Mouse (Mus musculus): Measurements from ENCODE around the gene Pigs.

The Pigs gene

DNA sequence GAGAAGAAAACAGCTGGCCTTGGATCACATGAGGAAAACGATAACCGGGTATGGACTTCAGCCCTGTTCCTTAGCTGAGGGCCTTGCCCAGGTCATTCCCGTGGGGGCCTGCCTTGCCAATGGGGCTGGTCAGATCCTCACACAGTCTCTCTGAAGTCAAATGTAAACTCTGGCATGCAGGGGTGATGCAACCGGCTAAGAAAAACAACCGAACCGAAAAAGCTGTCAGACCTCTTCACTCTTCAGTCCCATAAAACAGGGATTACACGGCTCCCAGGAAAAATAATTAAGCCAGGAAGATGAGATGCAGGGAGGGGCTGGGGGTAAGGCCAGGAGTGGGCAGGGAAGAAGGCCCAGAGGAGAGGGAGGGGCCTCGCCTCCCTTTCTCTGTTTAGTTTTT, 35.9 kb downstream of the Pigs start:
- no peak for DNase-seq (ENCODE audit: low spot score)

DNA sequence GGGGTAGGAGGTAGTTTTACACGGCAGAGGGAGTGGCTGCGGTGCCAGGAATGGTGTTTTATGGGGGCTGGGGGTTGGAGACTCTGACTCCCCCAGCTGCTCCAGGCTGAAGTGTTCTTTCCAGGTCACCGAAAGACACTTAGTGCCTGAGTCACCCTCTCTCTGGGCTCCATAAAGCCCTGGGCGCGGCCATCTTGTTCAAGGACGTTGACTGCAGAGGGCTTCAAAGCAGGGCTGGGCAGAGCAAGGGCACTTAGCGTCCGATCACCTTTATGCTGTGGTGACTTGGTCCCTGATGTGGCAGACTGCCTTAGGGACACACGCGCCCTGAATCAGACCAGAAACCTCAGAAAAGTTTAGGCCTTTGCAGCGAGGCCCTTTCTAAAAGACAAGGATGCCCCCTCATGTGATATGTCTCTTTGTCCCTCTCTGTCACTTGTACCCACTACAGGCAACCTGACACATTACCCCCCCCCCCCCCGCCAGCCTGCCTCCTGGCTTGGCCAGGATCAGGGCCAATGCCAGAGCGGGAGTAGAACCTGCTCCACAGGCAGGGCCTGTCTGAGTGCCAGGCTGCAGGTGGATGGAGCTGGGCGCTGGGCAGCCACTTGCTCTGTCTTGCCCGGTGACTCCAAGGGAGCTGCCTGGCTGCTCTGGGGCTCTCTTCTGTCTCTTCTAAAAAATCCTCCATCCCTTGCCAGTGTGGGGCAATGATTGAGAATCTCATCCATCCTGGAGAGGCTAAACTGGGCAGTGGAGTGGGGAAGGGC, 39.4 kb downstream of the Pigs start:
- DNase-seq (ENCODE audit: low spot score): no peak

DNA sequence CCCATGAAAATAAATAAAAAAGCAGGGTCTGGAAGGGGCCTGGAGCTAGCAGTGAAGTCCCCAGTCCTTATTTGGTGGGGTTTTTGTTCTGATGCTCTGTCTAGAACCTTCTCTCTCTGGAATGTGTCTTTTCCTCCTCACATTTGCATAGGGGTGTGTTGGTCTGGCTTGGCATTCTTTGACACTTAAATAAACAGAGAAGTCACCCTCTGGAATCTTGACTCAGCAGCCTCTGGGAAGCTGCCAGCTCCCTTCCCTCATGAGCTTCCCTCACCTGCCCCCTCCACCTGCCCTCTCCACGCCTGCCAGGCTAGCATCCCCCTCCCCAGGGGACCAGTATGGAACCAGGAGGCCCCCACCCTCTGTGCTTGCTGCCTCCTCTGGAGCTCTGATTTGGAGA, 42.2 kb downstream of the Pigs start:
- no peak for DNase-seq (ENCODE audit: low spot score)

DNA sequence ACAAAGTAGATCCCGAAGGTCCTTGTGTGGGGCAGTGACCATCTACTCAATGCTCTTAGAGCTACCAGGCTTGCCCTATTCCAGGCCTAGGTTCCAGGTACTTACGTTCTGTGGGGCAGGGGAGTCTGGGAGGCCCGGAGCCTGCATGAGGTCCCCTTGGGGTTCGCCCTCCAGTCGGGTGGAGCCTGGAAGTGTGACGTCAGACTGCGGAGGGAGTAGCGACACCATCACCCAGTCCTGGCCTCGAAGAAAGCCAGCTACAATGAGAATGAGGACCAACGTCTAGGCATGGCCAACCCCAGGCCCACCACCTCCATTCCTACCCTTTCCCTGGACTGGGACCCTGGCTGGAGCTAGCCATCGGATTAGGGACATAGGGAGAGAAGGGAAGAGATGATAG, 43.5 kb downstream of the Pigs start:
- no peak for DNase-seq (ENCODE audit: low spot score)

DNA sequence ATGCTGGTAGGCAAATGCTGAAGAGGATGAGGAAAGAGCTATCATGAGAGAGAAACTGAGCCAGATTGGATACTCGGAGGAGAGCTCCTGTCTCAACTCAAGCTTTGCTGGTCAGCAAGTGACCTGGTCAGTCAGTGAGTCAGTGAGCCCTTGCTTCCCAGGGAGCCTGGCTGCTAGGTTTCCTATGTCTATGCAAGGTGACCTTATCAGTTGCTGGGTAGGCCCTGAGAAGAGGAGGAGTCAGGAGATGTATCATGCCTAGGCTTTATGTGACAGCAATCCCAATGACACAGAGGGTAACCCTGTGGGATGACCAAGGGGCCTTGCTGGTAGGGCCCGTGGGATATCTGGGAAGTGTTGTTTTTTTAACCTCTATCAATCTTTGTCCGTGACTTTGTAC, 44.0 kb downstream of the Pigs start:
- no peak for DNase-seq (ENCODE audit: low spot score)

DNA sequence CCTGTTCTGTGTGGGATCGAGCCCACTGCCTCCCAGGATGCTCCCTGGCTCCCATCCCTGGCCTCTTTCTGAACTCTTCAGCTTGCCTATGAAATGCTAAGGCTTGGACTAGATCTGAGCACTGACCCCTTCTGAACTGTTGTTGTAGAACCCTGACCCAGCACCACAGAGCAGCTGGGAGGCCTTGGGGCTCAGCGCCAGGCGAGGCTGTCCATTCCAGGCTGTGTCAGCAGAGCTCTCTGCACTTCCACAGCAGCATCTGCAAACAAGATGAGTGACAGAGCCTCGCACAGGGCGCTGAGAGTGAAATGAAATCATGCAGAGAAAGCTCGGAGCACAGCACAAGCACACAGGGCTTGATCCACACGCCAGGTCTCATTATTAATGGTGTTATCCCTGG, 44.4 kb downstream of the Pigs start:
- no peak for DNase-seq (ENCODE audit: low spot score)

DNA sequence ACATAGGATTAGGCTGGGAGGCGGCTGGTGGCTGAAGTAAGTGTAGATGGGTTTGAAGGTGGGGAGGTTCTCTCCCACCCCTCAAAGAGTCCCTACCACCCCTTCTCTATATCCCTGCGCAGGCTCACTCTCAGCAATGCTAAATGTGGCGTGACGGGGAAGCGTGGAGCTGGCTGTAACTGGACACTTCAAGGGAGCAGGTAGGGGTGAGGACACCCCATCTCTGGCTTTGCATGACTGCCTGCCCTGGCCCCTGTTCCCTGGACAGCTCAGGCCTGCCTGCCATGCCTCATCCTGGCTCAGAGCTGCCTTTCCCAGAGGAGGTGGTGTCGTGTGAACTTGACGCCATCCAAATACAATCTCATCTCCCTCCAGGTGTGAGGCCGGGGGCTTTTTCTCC, 45.9 kb downstream of the Pigs start:
- no peak for DNase-seq (ENCODE audit: low spot score)

DNA sequence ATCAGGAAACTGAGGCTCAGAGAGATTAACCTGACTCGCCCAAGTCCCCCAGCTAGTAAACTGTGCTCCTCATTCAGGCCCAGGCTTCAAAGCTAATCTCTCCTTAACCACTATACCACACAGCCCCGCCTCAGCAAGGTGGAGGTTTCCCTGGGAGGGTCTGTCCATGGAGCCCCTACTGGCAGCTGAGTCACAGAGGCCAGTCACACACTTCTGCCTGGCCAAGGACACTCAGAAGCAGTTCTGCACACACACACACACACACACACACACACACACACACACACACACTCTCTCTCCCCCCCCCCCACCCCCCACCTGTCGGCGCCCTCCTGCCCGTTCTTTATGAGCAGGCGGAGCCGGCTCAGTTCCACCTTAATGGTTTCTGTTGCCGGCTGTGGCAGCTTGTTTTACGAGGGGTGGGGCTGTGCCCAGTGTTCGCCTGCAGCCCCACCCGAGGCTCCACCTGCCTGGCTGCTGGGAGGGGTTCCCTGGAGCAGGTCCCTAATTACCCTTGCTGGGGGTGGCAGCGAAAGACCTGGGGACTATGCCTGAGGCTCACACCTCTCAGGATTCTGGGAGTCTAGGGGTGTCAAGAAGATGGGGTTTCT, 49.4 kb downstream of the Pigs start:
- DNase-seq (ENCODE audit: low spot score): no peak

DNA sequence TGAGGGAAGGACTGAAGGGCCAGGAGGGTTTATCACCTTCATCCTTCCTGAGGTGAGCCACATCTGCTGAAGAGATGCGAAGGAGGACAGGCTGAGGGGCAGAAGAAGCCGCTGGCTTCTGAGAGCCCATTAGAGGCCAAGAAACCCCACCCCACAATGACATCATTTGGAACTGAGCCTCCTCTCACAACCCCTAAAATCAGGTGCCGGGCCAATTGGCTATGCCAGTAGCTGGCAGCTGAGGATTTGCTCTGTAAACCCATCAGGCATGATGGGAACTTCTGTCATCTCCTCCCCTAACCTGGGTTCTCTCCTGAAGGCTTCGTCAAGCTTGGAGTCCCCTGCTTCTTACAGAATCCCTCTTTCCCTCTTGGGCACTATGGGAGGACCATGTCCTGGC, 52.1 kb downstream of the Pigs start:
- no peak for DNase-seq (ENCODE audit: low spot score)

DNA sequence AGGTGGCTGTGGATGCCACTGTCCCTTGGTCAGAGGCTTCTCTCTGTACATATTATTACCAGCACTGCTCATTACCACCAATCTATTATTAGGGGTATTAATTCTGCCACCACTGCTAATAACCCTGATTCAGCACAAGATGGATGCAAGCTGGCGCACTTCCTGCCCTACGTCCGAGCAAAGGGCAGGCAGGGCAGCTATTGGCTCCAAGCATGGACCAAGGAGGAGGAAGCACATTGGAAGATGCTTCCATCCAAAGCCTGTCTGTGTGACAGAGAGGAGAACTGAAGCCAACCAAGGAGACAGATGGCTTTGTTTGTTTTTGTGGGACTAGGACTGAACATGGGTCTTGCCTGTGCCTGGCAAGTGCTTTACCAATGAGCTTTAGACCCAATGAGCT, 52.8 kb downstream of the Pigs start:
- DNase-seq (ENCODE audit: low spot score): no peak

DNA sequence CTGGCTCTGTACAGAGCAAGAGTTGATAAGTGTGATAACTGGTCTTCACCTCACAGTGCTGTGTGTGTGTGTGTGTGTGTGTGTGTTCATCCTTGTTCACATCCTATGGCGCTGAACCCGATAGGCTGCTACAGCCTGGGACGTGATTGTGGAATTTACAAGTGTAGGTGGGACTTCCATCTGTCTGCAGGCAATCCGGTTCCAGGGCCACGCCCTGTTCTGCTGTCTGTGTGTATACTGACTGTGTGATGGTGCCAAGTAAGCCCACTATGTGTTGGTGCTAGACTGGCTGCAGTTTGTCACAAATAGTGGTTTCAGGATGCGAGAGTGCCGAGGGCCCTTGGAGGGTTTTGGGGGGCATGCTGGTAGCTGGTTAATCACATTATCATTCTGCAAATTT, 54.1 kb downstream of the Pigs start:
- no peak for DNase-seq (ENCODE audit: low spot score)

DNA sequence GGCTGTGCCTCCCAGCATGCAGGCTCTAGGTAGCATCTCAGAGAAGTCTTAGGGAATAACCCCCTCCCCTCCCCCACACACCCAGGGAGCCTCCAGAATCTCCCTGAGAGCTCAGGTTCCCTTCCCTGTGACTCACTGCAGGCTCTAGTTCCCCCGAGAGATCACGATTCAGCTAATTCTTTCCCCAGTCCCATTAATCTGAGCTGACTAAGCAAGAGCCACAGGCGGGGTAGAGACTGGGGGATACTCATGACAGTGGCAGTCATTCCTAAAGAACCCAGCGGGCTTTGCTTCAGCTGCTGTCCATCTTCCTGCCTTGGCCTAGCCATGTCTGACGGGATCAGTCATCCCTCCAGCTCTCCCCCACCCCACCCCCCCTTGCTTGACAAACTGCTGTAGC, 54.5 kb downstream of the Pigs start:
- DNase-seq (ENCODE audit: low spot score): no peak

DNA sequence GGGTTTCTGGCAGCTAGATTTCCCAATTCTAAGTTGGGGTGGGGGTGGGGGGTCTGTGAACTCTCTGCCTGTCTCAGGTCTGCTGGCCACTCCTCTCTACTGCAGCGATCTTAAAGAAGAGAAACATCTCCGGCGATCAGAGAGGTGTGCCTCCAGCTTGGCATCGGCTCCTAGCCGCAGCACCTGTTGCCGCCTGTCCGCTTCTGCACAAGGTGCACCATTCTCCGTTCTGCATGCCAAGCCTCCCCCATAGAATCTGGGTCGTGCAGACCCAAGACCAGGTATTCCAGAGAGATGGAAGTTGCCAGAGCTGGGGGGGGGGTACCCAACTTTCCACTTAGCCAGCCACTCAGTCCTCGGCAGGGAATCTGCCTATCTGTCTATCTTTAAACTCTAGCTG, 57.6 kb downstream of the Pigs start:
- no peak for DNase-seq (ENCODE audit: low spot score)

DNA sequence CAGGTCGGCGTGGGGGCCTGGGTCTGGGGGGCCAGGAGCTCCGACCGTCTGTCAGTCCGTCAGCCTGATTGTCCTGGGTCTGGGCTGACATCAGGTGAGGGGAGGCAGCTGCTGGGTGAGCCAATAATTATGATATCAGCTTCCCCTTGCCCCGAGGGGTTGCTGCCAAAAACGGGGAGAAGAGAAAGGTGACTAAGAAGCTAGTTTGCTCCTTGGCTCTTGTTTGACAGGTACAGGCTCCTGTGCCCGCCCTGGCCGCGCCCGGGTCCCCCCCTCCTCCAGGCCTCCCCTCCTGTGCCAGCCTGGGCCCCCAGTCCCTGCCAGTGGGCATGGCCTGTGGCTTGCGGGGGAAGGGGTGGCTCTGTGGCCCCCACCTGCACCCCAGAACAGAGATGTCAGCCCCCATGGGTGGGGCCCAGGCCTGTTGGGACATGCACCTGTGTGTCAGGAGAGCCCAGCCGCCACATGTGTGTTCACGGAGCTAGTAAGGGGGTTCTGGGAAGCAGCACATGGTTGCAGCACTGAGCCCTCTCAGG, 58.4 kb downstream of the Pigs start, which contains the start of gene Foxn1:
Gene Foxn1 (minus strand): TSS at position 51 of the 536 bp plus-strand sequence.
- DNase-seq (ENCODE audit: low spot score): no peak

All from T-cell, adult 2 months (primary cell).